Mouse (Mus musculus) ovary, postnatal 36 days (tissue): ENCODE results near the gene Med13l.
A peak's percentile ranks its signal among the peaks of the same experiment; 100 is the strongest.

Experiments used
- DNase-seq: peaks from one replicate; pipeline ENCODE4 v3.0.0; 2022; ENCODE audit warnings: low spot score, mixed read lengths

Gene Med13l

GRCm38 (mm10) chr5:118732651-118733050 is 172.2 kb downstream of the Med13l start:
- DNase-seq = no peak

GRCm38 (mm10) chr5:118733566-118733965 is 173.1 kb downstream of the Med13l start:
- no peak for DNase-seq

- DNase-seq = no peak
These were observed 174.0 kb downstream of the Med13l start for GRCm38 (mm10) chr5:118734455-118734854.

GRCm38 (mm10) chr5:118735738-118736137 is 175.3 kb downstream of the Med13l start:
- no peak for DNase-seq

- DNase-seq = peak; percentile 45
These were observed 177.1 kb downstream of the Med13l start for GRCm38 (mm10) chr5:118737548-118737947.

- DNase-seq = no peak
These were observed 182.6 kb downstream of the Med13l start for GRCm38 (mm10) chr5:118743067-118743466.

GRCm38 (mm10) chr5:118747026-118747425 is 186.5 kb downstream of the Med13l start:
- DNase-seq = no peak

- peak; percentile 24 for DNase-seq
These were observed 191.1 kb downstream of the Med13l start for GRCm38 (mm10) chr5:118751446-118752179.

- DNase-seq = no peak
These were observed 192.4 kb downstream of the Med13l start for GRCm38 (mm10) chr5:118752868-118753267.

GRCm38 (mm10) chr5:118753471-118754044 is 193.1 kb downstream of the Med13l start:
- DNase-seq = no peak

GRCm38 (mm10) chr5:118754191-118754759 is 193.8 kb downstream of the Med13l start:
- DNase-seq = no peak

GRCm38 (mm10) chr5:118756078-118756477 is 195.6 kb downstream of the Med13l start:
- no peak for DNase-seq

- no peak for DNase-seq
These were observed 197.2 kb downstream of the Med13l start for GRCm38 (mm10) chr5:118757396-118758301.

GRCm38 (mm10) chr5:118760986-118761385 is 200.5 kb downstream of the Med13l start:
- no peak for DNase-seq

GRCm38 (mm10) chr5:118762499-118763185 is 202.2 kb downstream of the Med13l start:
- DNase-seq = no peak

- no peak for DNase-seq
These were observed 202.9 kb downstream of the Med13l start for GRCm38 (mm10) chr5:118763353-118763752.

GRCm38 (mm10) chr5:118769143-118769542 is 208.7 kb downstream of the Med13l start:
- DNase-seq = no peak

- peak; percentile 30 for DNase-seq
These were observed 213.4 kb downstream of the Med13l start for GRCm38 (mm10) chr5:118773866-118774265.

- no peak for DNase-seq
These were observed 215.9 kb downstream of the Med13l start for GRCm38 (mm10) chr5:118776396-118776795.

GRCm38 (mm10) chr5:118781598-118781997 is 221.1 kb downstream of the Med13l start:
- peak; percentile 73 for DNase-seq

GRCm38 (mm10) chr5:118782139-118782538 is 221.7 kb downstream of the Med13l start:
- DNase-seq = no peak

GRCm38 (mm10) chr5:118789226-118789625 is 228.7 kb downstream of the Med13l start:
- DNase-seq = no peak
